Mouse (Mus musculus) gastrocnemius, adult 2 months (tissue): ENCODE results near the gene Son. TPM values are rescaled to one million over a fixed set of nuclear protein-coding genes. Genes with fewer than 3 reads are reported as not detected.
"Not testable (repeated sequence)": the region's sequence is repeated elsewhere in the genome, so short reads cannot be mapped to it uniquely, and the experiment has no call there.

Experiments
- DNase-seq: peaks from one replicate; pipeline ENCODE4 v3.0.0; 2022
- H3K27ac ChIP-seq: fragments of 200-600 bp; 2 replicates; pipeline ENCODE4 v1.8.1; 2022; ENCODE audit warnings: mild to moderate bottlenecking
- H3K4me3 ChIP-seq: fragments of 200-600 bp; 2 replicates; pipeline ENCODE4 v1.8.1; 2022; ENCODE audit warnings: mild to moderate bottlenecking, moderate library complexity
- CTCF ChIP-seq: fragments of 200-600 bp; IDR thresholded peaks from 2 replicates; pipeline ENCODE4 v1.8.1; 2022; ENCODE audit warnings: antibody characterized with exemption, mild to moderate bottlenecking, moderate library complexity
- intact Hi-C: fragments of 180-260 bp; cut with DNase I; formaldehyde crosslinking; loops from one replicate; pipeline ENCODE4 v1.15.1; 2025
- total RNA-seq, 2 experiments: library from RNA; stranded (reverse); gene quantifications; 2 replicates each; pipeline ENCODE4 v1.2.3; 2021

Gene Son
- total RNA-seq, 2 experiments from 2014 or later: 113 to 116 TPM

DNA sequence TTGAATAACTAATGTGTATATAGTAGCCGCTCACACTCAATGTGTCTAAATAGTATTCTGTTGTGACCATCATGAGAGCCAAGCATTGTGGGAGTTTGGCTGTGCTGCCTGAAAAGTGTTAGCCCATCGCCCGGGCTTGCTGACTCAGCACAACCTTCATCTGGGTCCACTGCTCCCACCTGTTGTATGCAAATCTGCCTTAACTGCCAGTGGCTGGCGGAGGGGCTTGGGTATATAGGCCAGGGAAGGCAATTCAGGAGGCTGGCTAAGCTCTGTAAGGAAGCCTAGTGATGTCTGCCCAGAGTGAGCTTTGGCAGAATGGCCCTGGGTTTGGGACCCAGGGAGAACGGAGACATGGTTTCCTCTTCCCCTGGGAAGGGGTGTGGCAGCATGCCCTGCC lies 27.1 kb upstream of the Son start:
- H3K4me3 ChIP-seq: no peak overlapping the region
- DNase-seq: no peak
- no peak for TF ChIP-seq CTCF
- no peak overlapping the region for H3K27ac ChIP-seq
- intact Hi-C loops: no loop called here

DNA sequence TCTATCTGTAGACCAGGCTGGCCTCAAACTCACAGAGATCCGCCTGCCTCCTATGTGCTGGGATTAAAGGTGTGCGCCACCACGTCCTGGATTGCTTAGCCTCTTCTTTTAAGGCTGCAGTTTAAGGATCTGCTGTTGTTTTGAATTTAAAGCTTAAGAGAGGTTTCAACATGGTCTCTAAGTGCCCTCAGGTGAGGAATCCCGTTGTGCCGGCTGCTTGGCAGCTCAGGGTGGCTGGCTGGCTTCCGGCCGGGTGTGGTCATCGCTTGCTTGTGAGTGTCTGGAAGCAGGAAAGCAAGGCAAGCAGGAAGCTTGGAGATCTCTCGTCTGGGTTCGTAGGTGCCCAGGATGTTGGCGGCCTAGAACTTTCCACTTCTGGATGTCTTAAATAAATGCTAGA lies 26.3 kb upstream of the Son start:
- H3K4me3 ChIP-seq: no peak overlapping the region
- TF ChIP-seq CTCF: no peak
- H3K27ac ChIP-seq: no peak overlapping the region
- no peak for DNase-seq
- intact Hi-C loops: no loop called here

DNA sequence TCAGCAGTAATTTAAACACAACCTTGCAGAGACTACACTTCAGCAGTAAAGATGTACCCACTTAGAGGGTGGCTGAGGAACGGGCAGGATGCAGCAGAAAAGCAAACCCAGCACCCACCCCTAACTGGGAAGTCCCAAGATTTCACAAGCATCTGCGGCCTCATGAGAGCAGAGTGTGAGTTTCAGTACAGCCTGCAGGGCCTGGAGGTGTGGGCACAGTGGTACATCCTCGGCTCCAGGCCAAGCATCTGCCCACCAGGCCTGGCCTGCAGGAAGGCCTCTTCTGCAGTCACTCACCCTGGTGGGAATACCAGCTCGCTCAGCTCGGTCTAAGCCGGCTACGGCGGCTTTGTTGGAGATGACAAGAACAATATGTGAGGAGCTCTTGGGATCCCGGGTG lies 24.2 kb upstream of the Son start:
- no peak for TF ChIP-seq CTCF
- intact Hi-C loops: no loop called here
- no peak for DNase-seq

DNA sequence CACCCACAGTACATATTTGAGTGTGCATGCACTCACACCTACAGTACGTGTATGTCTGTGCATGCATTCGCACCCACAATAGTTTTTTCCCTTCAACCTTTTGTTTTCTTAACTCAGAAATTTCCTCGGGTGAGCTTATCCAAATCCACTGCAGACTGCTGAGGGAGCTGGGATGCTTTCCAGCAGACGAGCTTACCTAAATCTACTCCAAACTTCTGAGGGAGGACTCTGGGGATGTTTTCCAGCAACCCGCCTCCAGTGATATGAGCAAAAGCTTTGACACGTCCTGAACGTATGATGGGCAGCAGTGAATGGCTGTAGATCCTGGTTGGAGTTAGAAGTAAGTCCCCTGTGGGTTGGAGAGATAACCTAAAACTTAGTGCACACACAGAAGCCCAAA lies 19.5 kb upstream of the Son start:
- H3K4me3 ChIP-seq: no peak overlapping the region
- intact Hi-C loops: no loop called here
- no peak overlapping the region for H3K27ac ChIP-seq
- DNase-seq: no peak
- TF ChIP-seq CTCF: no peak

More for the DNA sequence above, 24.2 kb upstream of the Son start:
- Histone ChIP-seq H3K4me3 (no peak overlapping the region), H3K27ac (no peak overlapping the region)

DNA sequence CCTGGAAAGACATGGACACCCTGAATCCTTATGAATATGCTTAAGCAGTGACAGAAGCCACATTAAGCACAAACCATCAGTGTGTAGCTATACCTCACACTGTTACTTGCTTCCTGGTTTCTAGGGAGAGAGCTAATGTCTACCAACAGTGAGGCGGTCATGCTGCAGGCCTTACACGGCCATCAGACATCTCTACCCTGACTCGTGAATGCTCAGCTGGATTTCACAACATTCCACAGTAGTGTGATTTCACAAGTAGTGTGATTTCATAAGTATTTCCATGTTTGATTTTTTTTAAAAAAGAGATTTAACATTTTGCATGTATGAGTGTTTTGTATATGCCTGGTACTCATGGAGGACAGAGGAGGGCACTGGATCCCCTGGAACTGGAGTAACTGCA lies 18.6 kb upstream of the Son start:
- Histone ChIP-seq H3K4me3 (no peak overlapping the region), H3K27ac (no peak overlapping the region)
- intact Hi-C loops: no loop called here
- TF ChIP-seq CTCF: no peak
- no peak for DNase-seq

DNA sequence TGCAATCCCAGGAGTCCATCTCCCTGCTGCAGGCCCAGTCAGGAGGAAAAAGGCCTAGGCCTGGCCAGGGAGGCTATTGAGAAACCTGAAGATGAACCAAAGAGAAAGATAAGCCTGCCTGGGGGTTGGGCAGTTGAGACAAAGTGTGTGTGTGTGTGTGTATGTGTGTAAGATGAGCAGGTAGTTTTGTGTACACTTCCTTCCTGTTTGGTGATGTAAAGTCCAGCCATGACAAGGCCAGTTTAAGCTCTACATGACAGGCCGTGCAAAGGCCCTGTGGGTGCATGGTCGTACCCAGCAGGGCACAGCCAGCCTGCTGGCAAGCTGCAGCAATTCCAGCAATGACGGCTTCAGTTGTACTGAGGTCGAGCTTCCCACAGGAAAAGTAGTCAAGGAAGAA lies 17.6 kb upstream of the Son start:
- intact Hi-C loops: no loop called here
- H3K4me3 ChIP-seq: no peak overlapping the region
- H3K27ac ChIP-seq: no peak overlapping the region
- TF ChIP-seq CTCF: no peak
- no peak for DNase-seq

DNA sequence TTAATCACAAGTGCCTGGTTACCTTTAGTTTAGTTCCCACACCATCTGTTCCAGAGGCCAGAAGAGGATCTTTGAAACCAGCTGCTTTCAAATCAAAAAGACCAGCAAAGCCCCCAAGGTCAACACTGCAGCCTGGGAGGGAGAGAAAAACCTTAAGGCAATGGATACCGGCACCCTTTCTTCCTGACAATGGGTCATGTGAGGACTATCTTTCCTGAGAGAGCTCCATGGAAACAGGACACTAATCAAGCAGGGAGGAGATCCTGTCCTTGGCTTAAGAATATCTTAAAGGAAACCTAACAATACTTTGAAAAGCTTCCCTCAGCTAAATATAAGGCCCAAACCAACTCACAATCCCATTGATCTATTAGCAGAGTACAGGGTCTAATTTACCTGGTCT lies 16.7 kb upstream of the Son start:
- Histone ChIP-seq H3K27ac (no peak overlapping the region), H3K4me3 (no peak overlapping the region)
- intact Hi-C loops: no loop called here
- no peak for DNase-seq
- TF ChIP-seq CTCF: no peak

DNA sequence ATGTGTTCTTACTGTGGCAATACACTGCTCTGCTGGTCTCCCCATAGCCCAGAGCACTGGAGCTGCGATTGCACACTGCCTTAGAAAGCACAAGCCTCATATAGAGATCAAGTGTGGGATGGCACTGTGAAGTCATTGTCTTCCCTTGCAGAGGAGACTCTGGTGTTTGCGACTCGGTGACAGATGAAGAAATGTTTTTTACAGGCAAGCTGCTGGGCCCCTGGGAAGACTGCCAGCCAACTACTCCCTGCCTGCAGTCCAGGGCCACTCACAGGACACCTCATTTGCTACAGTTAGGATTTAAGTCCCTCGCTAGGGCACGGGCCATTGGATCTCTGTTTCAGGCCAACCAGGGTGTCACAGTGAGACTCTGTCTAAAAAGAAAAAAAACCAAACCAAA lies 14.9 kb upstream of the Son start:
- TF ChIP-seq CTCF: no peak
- intact Hi-C loops: no loop called here

DNA sequence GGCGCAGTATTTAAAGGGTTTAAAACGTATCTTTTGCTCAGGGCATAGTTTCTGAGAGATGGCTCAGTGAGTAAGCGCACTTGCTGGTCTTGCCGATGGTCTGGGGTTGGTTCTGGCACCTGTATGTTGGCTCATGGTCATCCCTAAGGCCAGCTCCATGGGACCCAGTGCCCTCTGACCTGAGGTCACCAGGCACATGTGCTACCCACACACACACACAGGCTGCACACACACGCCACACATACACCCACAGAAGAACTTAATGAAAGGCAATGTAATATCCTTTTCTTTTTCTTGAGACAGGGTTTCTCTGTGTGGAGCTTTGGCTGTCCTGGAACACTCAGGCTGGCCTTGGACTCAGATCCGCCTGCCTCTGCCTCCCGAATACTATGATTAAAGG lies 14.4 kb upstream of the Son start:
- Histone ChIP-seq H3K27ac (no peak overlapping the region), H3K4me3 (no peak overlapping the region)
- no peak for DNase-seq
- TF ChIP-seq CTCF: no peak
- intact Hi-C loops: no loop called here

More for the DNA sequence above, 14.9 kb upstream of the Son start:
- DNase-seq: no peak
- no peak overlapping the region for H3K27ac ChIP-seq
- H3K4me3 ChIP-seq: no peak overlapping the region

DNA sequence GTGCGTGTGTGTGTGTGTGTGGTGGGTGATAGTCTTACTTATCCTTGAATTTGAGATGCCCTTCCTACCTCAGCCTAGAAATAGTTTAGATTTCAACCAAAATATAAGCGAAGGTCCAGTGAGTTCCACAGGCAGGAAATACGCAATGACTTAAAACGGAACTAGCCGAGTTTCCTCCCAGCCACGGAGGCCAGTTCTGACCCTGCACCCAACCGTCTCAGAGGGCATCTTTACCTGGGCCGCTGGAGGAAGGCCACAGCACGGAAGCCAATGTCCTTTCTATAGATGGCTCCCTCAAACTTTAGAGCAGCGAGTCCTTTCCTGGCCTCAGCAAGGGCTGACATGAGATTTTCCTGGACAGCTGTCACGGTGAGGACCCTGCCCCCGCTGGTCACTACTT lies 13.7 kb upstream of the Son start:
- TF ChIP-seq CTCF: no peak
- no peak overlapping the region for H3K27ac ChIP-seq
- no peak overlapping the region for H3K4me3 ChIP-seq
- DNase-seq: no peak
- intact Hi-C loops: no loop called here

DNA sequence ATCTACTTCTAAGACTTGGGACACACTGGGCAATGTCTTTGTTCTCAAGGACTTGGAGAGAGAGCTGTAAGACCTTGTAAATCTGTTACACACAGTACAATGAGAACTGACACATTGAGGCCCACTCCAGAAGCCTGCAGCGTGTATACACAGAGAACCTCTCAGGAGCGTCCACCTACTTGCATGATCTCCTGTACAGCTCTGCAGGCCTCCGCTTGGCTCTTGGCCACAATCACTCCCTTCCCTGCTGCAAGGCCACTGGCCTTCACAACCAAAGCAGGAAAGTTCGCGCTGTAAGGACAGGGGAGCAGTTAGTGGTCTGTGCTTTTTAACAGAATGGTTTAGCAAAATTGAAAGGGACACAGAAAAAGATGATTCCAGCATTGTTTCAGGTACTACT lies 8.1 kb upstream of the Son start:
- intact Hi-C loops: no loop called here
- Histone ChIP-seq H3K4me3 (no peak overlapping the region), H3K27ac (no peak overlapping the region)
- no peak for TF ChIP-seq CTCF
- no peak for DNase-seq

DNA sequence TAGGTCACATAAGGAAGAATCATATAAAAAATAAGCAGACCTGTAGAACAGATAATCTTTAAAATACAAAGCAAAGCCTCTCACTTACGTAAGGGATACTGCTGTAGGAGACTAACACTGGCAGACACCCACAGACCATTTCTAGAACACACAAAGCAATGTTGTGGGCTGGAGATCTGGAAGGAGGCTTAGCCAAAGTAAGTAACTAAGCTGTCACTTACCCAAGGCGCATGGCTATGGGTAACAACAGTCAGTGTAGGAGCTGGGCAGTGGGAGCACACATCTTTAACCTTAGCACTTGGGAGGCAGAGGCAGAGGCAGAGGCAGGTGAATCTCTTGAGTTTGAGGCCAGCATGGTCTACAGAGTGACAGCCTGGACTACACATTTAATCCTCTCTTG lies 7.7 kb upstream of the Son start:
- Histone ChIP-seq H3K27ac (no peak overlapping the region), H3K4me3 (no peak overlapping the region)
- intact Hi-C loops: loop anchor here (5.0 kb wide), 1 partner anchor 627 kb away; the partner anchor contains the start of gene Synj1
- DNase-seq: no peak
- no peak for TF ChIP-seq CTCF

DNA sequence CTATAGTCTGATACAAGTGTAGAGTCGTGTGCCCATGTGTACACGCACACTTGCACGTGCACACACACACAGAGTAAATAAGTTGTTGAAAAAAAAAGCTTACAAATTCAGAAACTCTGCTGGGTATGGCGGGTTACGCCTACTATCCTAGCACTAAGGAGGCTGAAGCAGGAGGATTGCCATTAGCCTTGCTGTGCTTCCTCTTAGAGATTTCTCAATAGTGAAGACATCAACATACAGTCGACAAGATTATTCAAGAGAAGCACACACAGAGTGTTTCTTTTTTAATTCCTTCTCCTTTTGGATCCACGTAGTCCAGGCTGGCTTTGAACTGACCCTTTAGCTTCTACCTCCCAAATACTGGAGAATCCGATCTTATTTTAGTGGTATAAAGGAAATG lies 7.1 kb upstream of the Son start:
- intact Hi-C loops: loop anchor here (5.0 kb wide), 1 partner anchor 628 kb away; the partner anchor contains the start of gene Synj1
- no peak overlapping the region for H3K27ac ChIP-seq

DNA sequence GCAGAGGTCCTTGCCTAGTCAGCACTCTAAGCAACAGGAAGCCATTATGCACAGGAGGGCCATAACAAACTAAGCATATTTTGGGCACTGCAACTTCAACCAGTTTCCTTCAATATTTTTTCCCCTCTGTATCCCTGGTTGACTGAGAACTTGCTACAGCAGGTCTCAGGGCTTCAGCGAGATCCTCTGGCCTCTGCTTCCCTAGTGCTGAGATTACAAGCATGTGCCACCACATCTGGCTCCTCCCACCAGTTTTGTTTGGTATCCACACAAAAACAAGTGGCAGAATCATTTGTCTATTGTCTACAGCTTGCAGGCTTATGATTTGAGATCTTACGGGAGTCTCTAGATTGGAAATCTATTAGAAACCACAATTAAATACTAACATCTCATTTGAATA lies 2.4 kb upstream of the Son start:
- intact Hi-C loops: loop anchor here (5.0 kb wide), 3 partner anchors 42 to 633 kb away; partner anchors contain the start of genes Cryzl1, Donson, Itsn1 and Synj1
- no peak for TF ChIP-seq CTCF
- Histone ChIP-seq H3K4me3 (no peak overlapping the region), H3K27ac (no peak overlapping the region)
- DNase-seq: no peak

More for the DNA sequence above, 7.1 kb upstream of the Son start:
- no peak for TF ChIP-seq CTCF
- no peak overlapping the region for H3K4me3 ChIP-seq
- DNase-seq: no peak

DNA sequence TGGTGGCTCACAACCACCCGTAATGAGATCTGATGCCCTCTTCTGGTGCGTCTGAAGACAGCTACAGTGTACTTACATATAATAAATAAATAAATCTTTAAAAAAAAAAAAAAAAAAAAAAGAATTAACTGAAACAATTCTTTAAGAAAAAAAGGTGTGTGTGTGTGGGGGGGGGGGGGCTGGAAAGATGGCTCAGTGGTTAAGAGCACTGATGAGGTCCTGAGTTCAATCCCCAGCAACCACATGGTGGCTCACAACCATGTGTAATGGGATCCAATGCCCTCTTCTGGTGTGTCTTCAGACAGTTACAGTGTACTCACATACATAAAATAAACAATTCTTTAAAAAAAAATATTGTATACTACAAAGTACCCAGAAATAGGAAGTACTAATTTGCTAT lies 1.9 kb upstream of the Son start:
- not testable (repeated sequence) for H3K4me3 ChIP-seq, DNase-seq, H3K27ac ChIP-seq
- intact Hi-C loops: loop anchor here (5.0 kb wide), 2 partner anchors 42 to 82 kb away; partner anchors contain the start of genes Cryzl1, Donson and Itsn1
